Mouse (Mus musculus) E14TG2a.4 (cell line): ENCODE measurements around the gene Wdr45b.
"Not testable (repeated sequence)": the region's sequence is repeated elsewhere in the genome, so short reads cannot be mapped to it uniquely, and the experiment has no call there.

Source experiments
- CTCF ChIP-seq: conservative IDR thresholded peaks from 2 replicates; pipeline ENCODE4 v1.5.1; 2014; ENCODE audit warnings: low read length
- NANOG ChIP-seq: IDR thresholded peaks from 2 replicates; pipeline ENCODE4 v1.6.1; 2014; ENCODE audit warnings: borderline replicate concordance, low read length, mixed read lengths
- POU5F1 ChIP-seq: IDR thresholded peaks from 2 replicates; pipeline ENCODE4 v1.6.1; 2014; ENCODE audit warnings: low read length, borderline replicate concordance

DNA sequence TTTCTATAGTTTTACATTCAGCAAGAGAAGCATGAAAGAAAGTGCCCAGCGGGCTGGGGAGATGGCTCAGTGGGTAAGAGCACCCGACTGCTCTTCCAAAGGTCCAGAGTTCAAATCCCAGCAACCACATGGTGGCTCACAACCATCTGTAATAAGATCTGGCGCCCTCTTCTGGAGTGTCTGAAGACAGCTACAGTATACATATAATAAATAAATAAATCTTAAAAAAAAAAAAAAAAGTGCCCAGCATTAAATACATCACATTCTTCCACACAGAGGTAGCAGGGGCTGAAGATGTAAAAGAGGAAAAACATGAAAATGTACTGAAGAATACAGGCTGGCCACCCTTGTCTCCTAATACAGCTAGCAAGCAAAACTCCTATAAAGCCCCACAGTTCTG, 5.5 kb downstream of the Wdr45b start:
- TF ChIP-seq CTCF, POU5F1, NANOG: not testable (repeated sequence)
